Mouse (Mus musculus): ENCODE results near the gene Map3k20. TPM values are rescaled to one million over a fixed set of nuclear protein-coding genes. Genes with fewer than 3 reads are reported as not detected.

Gene Map3k20
- total and polyA plus RNA-seq, 2 experiments from 2014 or later = 3.4 to 8.5 TPM

- H3K27me3 ChIP-seq (ENCODE audit: insufficient read depth, low read length) = no peaks in the 10 kb centered on the region; the same call in 1 of the 2 replicates
- 74% methylated on average over 12 of the region's 12 CpGs for WGBS
Measured at GRCm38 (mm10) chr2:72399469-72400195, 114.2 kb downstream of the Map3k20 start.

DNA sequence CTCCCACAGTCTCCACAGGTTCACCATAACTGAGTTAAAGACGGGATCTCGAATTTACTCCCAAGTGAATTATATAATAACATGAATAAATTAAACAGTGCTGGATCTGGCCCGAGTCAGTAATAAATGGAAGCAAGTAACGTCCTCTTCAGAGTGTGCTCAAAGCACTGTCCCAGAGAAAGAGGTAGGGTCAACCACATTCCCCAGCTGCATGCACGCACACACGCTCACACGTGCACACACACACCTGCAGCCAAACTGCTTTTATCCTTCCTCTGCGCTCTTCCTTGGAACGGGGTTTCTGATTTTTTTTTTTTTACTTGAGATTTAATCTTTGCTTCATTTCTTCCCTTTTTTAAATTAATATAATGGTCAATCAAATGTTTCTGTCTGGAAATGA is 115.9 kb downstream of the Map3k20 start:
- Histone ChIP-seq H3K4me2 (ENCODE audit: low read depth, low read length, poor library complexity, severe bottlenecking) (no peak overlapping the region), H3K4me3 (ENCODE audit: low read depth, low read length) (no peak overlapping the region), H3K9me3 (ENCODE audit: low read length) (no peaks in the 10 kb centered on the region), H3K27ac (ENCODE audit: low read depth, low read length) (no peak overlapping the region), H3K36me3 (ENCODE audit: insufficient read depth, low read length) (no peaks in the 10 kb centered on the region), H3K9ac (replicated peaks; ENCODE audit: low read length, poor library complexity, severe bottlenecking) (no peak overlapping the region), H3K27me3 (ENCODE audit: insufficient read depth, low read length) (no peaks in the 10 kb centered on the region; the same call in 1 of the 2 replicates), H3K4me1 (ENCODE audit: insufficient read depth, low read length) (no peaks in the 10 kb centered on the region)
- WGBS = 82% methylated on average over 9 of the region's 9 CpGs
- no peak for DNase-seq (ENCODE audit: low spot score)
- no peak for ATAC-seq (ENCODE audit: low FRiP score)
- no peak for TF ChIP-seq CTCF (IDR thresholded peaks at IDR 0.05)

More at GRCm38 (mm10) chr2:72399469-72400195, 114.2 kb downstream of the Map3k20 start:
- Histone ChIP-seq H3K36me3 (ENCODE audit: insufficient read depth, low read length) (no peaks in the 10 kb centered on the region), H3K9ac (replicated peaks; ENCODE audit: low read length, poor library complexity, severe bottlenecking) (no peak overlapping the region), H3K4me1 (ENCODE audit: insufficient read depth, low read length) (no peaks in the 10 kb centered on the region), H3K4me2 (ENCODE audit: low read depth, low read length, poor library complexity, severe bottlenecking) (no peak overlapping the region), H3K4me3 (ENCODE audit: low read depth, low read length) (no peak overlapping the region), H3K27ac (ENCODE audit: low read depth, low read length) (no peak overlapping the region), H3K9me3 (ENCODE audit: low read length) (no peaks in the 10 kb centered on the region)
- TF ChIP-seq CTCF (IDR thresholded peaks at IDR 0.05) = no peak
- no peak for DNase-seq (ENCODE audit: low spot score)
- ATAC-seq (ENCODE audit: low FRiP score) = no peak

DNA sequence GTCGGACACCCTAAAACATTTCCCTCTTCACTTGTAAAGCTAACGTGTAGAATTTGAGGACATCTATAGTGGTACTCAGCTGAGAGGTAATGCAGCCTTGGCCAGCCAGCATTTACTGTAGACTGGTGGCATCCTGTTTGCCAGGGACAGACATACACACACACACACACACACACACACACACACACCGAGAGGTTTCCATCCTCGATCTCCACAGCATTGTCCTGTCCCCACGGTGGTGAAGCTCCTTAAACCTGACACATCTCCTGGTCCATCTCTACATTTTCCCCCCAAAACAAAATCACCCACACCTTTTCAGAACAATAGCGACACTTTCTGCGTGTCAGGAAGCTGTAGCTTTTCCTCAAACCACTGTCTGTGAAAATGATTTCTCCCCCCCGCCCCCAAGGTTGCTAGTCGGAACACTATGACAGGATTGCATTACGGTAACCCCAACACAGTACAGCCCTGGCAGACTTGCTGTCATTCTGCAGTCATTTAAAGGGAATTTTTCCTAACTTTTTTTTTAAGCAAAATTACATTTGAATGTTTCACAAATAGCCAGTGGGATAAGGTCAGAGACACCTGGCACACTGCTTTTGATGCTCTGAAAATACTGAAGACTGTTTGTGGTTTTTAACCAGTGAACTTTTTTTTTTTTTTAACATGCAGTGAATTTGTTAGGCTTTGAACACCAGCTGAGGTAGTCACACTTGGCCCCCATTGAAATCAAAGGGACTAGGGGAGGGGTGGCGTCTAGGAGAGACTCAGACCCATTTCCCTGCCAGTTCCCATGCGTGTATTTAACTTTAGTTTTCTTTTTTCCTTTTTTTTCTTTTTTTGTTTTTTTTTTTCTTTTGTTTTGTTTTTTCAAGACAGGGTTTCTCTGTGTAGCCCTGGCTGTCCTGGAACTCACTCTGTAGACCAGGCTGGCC is 120.5 kb downstream of the Map3k20 start:
- H3K4me2 ChIP-seq (ENCODE audit: low read depth, low read length, poor library complexity, severe bottlenecking) = no peak overlapping the region
- no peak overlapping the region for H3K9ac ChIP-seq (replicated peaks; ENCODE audit: low read length, poor library complexity, severe bottlenecking)
- H3K27ac ChIP-seq (ENCODE audit: low read depth, low read length) = no peak overlapping the region
- 88% methylated on average over 12 of the region's 12 CpGs for WGBS
- ATAC-seq (ENCODE audit: low FRiP score) (no peak), DNase-seq (ENCODE audit: low spot score) (no peak)
- H3K36me3 ChIP-seq (ENCODE audit: insufficient read depth, low read length) = no peaks in the 10 kb centered on the region
- no peak overlapping the region for H3K4me3 ChIP-seq (ENCODE audit: low read depth, low read length)
- no peaks in the 10 kb centered on the region for H3K27me3 ChIP-seq (ENCODE audit: insufficient read depth, low read length)
- no peaks in the 10 kb centered on the region for H3K9me3 ChIP-seq (ENCODE audit: low read length)
- H3K4me1 ChIP-seq (ENCODE audit: insufficient read depth, low read length) = no peaks in the 10 kb centered on the region
- no peak for TF ChIP-seq CTCF (IDR thresholded peaks at IDR 0.05)

- H3K9ac ChIP-seq (replicated peaks; ENCODE audit: low read length, poor library complexity, severe bottlenecking) = no peak overlapping the region
- DNase-seq (ENCODE audit: low spot score) (no peak), ATAC-seq (ENCODE audit: low FRiP score) (no peak)
- no peak for TF ChIP-seq CTCF (IDR thresholded peaks at IDR 0.05)
- no peaks in the 10 kb centered on the region for H3K9me3 ChIP-seq (ENCODE audit: low read length)
- no peaks in the 10 kb centered on the region for H3K36me3 ChIP-seq (ENCODE audit: insufficient read depth, low read length)
- no peak overlapping the region for H3K27ac ChIP-seq (ENCODE audit: low read depth, low read length)
- no peak overlapping the region for H3K4me3 ChIP-seq (ENCODE audit: low read depth, low read length)
- H3K4me1 ChIP-seq (ENCODE audit: insufficient read depth, low read length) = no peaks in the 10 kb centered on the region
- no peaks in the 10 kb centered on the region for H3K27me3 ChIP-seq (ENCODE audit: insufficient read depth, low read length)
- no peak overlapping the region for H3K4me2 ChIP-seq (ENCODE audit: low read depth, low read length, poor library complexity, severe bottlenecking)
- WGBS = 81% methylated on average over 10 of the region's 10 CpGs
Measured at GRCm38 (mm10) chr2:72406701-72407100, 121.3 kb downstream of the Map3k20 start.

- no peaks in the 10 kb centered on the region for H3K4me1 ChIP-seq (ENCODE audit: insufficient read depth, low read length)
- TF ChIP-seq CTCF (IDR thresholded peaks at IDR 0.05) = no peak
- no peak overlapping the region for H3K9ac ChIP-seq (replicated peaks; ENCODE audit: low read length, poor library complexity, severe bottlenecking)
- no peak overlapping the region for H3K27ac ChIP-seq (ENCODE audit: low read depth, low read length)
- 36% methylated on average over 17 of the region's 17 CpGs for WGBS
- H3K27me3 ChIP-seq (ENCODE audit: insufficient read depth, low read length) = no peaks in the 10 kb centered on the region
- DNase-seq (ENCODE audit: low spot score) (no peak), ATAC-seq (ENCODE audit: low FRiP score) (no peak)
- no peaks in the 10 kb centered on the region for H3K9me3 ChIP-seq (ENCODE audit: low read length)
- H3K4me2 ChIP-seq (ENCODE audit: low read depth, low read length, poor library complexity, severe bottlenecking) = no peak overlapping the region
- H3K36me3 ChIP-seq (ENCODE audit: insufficient read depth, low read length) = no peaks in the 10 kb centered on the region
- H3K4me3 ChIP-seq (ENCODE audit: low read depth, low read length) = no peak overlapping the region
Measured at GRCm38 (mm10) chr2:72407341-72408092, 122.1 kb downstream of the Map3k20 start.
